Mouse (Mus musculus) embryonic facial prominence, embryonic 12.5 days (tissue): ENCODE results near the gene Olfr67. TPM values are rescaled to one million over a fixed set of nuclear protein-coding genes. Genes with fewer than 3 reads are reported as not detected.
"Not testable (repeated sequence)": the region's sequence is repeated elsewhere in the genome, so short reads cannot be mapped to it uniquely, and the experiment has no call there.

Source experiments
- ATAC-seq: fragments of 200-750 bp; cut with Nextera tagmentation; 2 replicates; pipeline ENCODE4 v1.8.0; 2017; ENCODE audit not compliant: insufficient number of reproducible peaks, insufficient read depth, low FRiP score, low TSS enrichment
- H3K27ac ChIP-seq: fragments of 300-500 bp; sonication (generic); 2 replicates; pipeline ENCODE4 v1.5.1; 2016; ENCODE audit warnings: mild to moderate bottlenecking
- H3K27me3 ChIP-seq: fragments of 300-500 bp; sonication (generic); 2 replicates; pipeline ENCODE4 v1.6.1; 2016; ENCODE audit warnings: mild to moderate bottlenecking, moderate library complexity
- H3K36me3 ChIP-seq: fragments of 300-500 bp; sonication (generic); 2 replicates; pipeline ENCODE4 v1.6.1; 2016; ENCODE audit warnings: mild to moderate bottlenecking
- H3K4me1 ChIP-seq: fragments of 300-500 bp; sonication (generic); 2 replicates; pipeline ENCODE4 v1.6.1; 2016
- H3K4me2 ChIP-seq: fragments of 300-500 bp; sonication (generic); replicated peaks from 2 replicates; pipeline ENCODE4 v1.6.1; 2016; ENCODE audit warnings: mild to moderate bottlenecking, moderate library complexity
- H3K4me3 ChIP-seq: fragments of 300-500 bp; sonication (generic); 2 replicates; pipeline ENCODE4 v1.5.1; 2016; ENCODE audit warnings: mild to moderate bottlenecking
- H3K9ac ChIP-seq: fragments of 300-500 bp; sonication (generic); 2 replicates; pipeline ENCODE4 v1.6.1; 2016; ENCODE audit warnings: mild to moderate bottlenecking, moderate library complexity
- H3K9me3 ChIP-seq: fragments of 300-500 bp; sonication (generic); 2 replicates; pipeline ENCODE4 v1.6.1; 2016; ENCODE audit warnings: mild to moderate bottlenecking, moderate library complexity
- WGBS: fragments of 180-500 bp; shearing (Covaris S2); methylation state at CpG from one replicate; pipeline ENCODE4 v1.1.7; 2016; 5-methylcytosine and 5-hydroxymethylcytosine counted together
- polyA plus RNA-seq: library from polyadenylated mRNA; unstranded; fragments of >200 nt; fragmentation: Nextera tagmentation; extraction: Ambion mirVana; gene quantifications from 2 replicates; pipeline ENCODE4 v1.2.1, GENCODE M21; 2016

The Olfr67 gene
- polyA plus RNA-seq, 1 experiment from 2014 or later, result not detected

DNA sequence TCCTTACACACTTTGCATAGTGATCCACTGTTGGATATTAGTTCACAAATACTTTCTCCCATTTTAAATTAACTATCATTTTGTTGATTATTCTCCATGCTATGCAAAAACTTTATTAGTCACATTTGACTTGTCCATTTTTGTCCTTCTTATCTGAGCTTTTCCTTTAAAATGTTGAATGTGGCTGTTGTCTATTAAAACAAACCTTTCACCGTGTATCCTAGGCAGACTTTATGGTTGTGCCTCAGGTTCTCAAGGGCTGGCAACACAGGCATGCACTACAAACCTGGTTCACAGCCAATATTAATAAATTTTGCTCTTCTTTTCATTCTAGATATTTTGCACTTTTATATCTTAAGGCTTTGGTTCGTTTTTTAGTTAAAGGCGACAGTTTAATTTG lies 19.1 kb upstream of the Olfr67 start:
- Histone ChIP-seq H3K4me3 (no peak overlapping the region), H3K4me1 (no peaks in the 10 kb centered on the region), H3K9me3 (no peaks in the 10 kb centered on the region), H3K9ac (no peak overlapping the region), H3K4me2 (no peak overlapping the region), H3K27ac (no peak overlapping the region), H3K36me3 (no peaks in the 10 kb centered on the region), H3K27me3 (no peaks in the 10 kb centered on the region)
- no peak for ATAC-seq
- WGBS, result 81% methylated on average over 3 of the region's 3 CpGs

DNA sequence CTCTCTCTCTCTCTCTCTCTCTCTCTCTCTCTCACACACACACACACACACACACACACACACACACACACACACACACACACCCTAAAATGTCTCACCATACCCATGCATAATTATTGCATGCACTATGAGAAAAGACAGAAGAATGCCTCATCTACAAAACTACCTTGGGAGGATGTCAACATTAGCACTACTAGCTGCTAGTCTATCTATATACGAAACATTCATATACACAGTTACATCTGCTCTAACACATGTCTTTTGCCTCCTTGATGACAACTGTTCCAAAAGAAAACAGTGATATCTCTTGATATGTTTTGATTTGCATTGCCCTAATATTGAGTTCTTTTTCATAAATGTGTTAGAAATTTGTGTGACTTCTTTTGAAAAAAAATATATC lies 18.7 kb upstream of the Olfr67 start:
- ATAC-seq, result no peak
- Histone ChIP-seq H3K4me2 (no peak overlapping the region), H3K27ac (no peak overlapping the region), H3K27me3 (no peaks in the 10 kb centered on the region), H3K9ac (no peak overlapping the region), H3K4me1 (no peaks in the 10 kb centered on the region), H3K9me3 (no peaks in the 10 kb centered on the region), H3K36me3 (no peaks in the 10 kb centered on the region), H3K4me3 (no peak overlapping the region)
- 89% methylated on average over 1 of the region's 1 CpGs for WGBS

DNA sequence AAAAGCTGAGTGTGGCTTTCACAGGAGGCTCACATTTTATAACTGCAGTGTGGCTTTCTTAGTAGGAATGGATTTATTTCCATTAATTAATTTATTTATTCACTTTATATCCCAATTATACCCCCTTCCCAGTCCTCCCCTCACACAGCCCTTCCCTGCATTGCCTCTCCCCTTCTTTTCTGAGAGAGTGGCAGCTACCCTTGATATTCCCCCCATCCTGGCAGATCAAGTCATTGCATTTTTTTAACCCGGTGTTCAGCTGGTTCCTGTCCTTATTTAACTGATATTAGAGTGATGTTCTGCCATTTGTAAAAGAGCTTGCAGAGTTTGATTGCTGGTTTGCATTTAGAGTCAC lies 18.2 kb upstream of the Olfr67 start:
- 52% methylated on average over 1 of the region's 1 CpGs for WGBS

DNA sequence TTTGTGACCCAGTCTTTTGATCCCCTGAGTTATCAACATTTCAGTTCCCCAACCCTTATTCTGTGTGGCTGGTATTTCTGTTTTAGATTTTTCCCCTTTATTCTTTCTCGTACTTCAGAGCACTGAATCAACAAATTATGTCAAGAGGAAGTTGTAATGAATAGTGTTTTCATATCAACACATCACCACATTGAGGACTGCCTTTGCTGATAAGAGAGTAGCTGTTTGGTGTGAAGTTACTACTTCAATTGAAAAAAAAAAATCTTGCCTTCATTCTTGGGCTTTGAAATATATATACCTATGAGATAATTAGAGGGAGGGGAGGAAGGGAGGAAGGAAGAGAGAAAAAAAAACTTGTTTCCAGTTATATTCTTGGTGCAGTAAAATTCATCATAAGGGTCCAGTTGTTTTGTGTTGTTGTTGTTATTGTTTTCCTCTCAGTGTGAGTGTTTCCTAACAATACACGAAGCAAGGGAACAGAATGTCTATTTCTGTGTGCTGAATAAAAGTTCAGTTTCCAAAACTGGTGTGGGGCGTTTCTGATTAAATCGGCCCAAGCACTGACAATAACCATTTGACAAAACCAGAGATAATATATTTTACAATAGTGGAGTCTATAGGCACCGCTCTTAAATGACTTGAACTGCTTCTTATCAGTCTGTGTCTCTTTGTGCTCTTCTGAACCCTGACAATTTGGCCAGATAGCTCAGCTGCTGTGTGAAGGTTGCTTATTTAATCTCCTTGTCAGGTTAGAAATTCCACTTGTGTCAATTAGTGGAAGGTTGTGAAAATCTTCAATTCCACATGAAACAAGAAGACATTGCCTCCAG lies 17.6 kb upstream of the Olfr67 start:
- no peak for ATAC-seq
- Histone ChIP-seq H3K27me3 (no peaks in the 10 kb centered on the region), H3K27ac (no peak overlapping the region), H3K4me1 (no peaks in the 10 kb centered on the region), H3K9me3 (no peaks in the 10 kb centered on the region), H3K9ac (no peak overlapping the region), H3K4me3 (no peak overlapping the region), H3K36me3 (no peaks in the 10 kb centered on the region), H3K4me2 (no peak overlapping the region)
- 70% methylated on average over 5 of the region's 5 CpGs for WGBS

More for the DNA sequence above, 18.2 kb upstream of the Olfr67 start:
- no peaks in the 10 kb centered on the region for H3K27me3 ChIP-seq
- no peak for ATAC-seq
- H3K36me3 ChIP-seq, result no peaks in the 10 kb centered on the region
- no peaks in the 10 kb centered on the region for H3K9me3 ChIP-seq
- H3K4me3 ChIP-seq, result no peak overlapping the region
- H3K27ac ChIP-seq, result no peak overlapping the region
- no peak overlapping the region for H3K4me2 ChIP-seq
- H3K9ac ChIP-seq, result no peak overlapping the region
- H3K4me1 ChIP-seq, result no peaks in the 10 kb centered on the region

DNA sequence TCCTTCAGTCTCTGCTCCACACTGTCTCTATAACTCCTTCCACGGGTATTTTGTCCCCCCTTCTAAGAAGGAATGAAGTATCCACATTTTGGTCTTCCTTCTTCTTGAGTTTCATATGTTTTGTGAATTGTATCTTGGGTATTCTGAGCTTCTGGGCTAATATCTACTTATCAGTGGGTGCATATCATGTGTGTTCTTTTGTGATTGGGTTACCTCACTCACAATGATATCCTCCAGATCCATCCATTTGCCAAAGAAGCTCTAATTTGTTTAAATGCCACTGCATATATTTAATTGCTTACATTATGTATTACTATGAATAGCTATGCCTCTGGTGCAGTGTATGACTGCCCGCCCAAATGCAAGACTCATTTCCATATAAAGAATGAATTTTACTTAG lies 16.5 kb upstream of the Olfr67 start:
- not testable (repeated sequence) for H3K4me1 ChIP-seq, H3K36me3 ChIP-seq, ATAC-seq, H3K4me3 ChIP-seq, H3K9me3 ChIP-seq, H3K9ac ChIP-seq, H3K27ac ChIP-seq, H3K27me3 ChIP-seq, H3K4me2 ChIP-seq
- WGBS, result 62% methylated on average over 2 of the region's 2 CpGs

DNA sequence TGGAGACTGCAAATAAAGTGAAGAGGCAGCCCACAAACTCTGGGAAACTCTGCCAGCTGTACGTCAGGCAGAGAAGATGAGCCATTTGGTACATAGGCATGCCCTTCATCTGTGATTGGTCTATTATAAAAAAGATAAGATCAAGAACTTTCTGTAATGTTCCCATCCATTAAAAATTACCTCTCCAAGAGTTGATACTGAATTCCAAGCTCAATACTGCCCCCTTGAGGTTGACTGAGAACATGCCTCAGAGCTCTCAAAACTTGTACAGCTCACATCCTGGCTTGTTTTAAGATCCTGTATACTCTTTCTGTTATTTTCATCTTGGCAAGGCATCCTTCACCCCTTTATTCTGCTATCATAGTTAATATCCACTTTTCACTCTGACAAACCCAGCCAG lies 15.2 kb upstream of the Olfr67 start:
- H3K27ac ChIP-seq, result no peak overlapping the region
- no peak overlapping the region for H3K4me3 ChIP-seq
- WGBS, result 69% methylated on average over 1 of the region's 1 CpGs
- no peaks in the 10 kb centered on the region for H3K36me3 ChIP-seq
- H3K9ac ChIP-seq, result no peak overlapping the region
- no peak for ATAC-seq
- H3K27me3 ChIP-seq, result no peaks in the 10 kb centered on the region
- H3K4me1 ChIP-seq, result no peaks in the 10 kb centered on the region
- H3K9me3 ChIP-seq, result no peaks in the 10 kb centered on the region
- H3K4me2 ChIP-seq, result no peak overlapping the region

DNA sequence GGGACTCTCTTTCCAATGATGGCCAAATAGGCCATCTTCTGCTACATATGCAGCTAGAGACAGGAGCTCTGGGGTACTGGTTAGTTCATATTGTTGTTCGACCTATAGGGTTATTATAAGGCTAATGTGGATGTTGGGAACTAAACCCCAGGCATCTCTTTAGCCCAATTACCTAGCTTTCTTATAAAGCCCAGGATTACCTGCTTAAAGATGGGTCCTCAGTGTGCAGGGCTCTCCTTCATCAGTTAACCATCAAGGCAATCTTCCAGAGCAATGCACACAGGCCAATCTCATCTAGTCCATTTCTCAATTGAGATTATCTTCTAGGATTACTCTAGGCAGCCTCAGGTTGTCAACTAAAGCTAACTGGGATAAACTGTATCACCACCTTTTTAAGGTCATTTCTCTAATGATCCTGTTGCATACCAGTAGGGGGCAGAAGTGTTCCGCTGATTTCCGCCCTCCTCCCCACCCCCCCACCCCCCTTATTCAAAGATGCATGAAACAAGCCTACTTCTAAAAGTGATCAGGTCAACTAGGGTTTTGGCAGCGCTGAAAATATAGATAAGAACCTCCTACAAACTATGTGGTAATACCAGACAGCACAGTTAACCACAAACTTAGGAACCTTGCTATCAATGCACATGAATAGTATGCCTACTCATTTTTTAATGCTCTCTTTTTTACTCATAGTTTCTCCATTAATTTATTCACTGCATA lies 1.2 kb upstream of the Olfr67 start:
- Histone ChIP-seq H3K4me1 (no peaks in the 10 kb centered on the region), H3K4me3 (no peak overlapping the region), H3K27me3 (no peaks in the 10 kb centered on the region), H3K9me3 (no peaks in the 10 kb centered on the region), H3K4me2 (no peak overlapping the region), H3K9ac (no peak overlapping the region), H3K27ac (no peak overlapping the region), H3K36me3 (no peaks in the 10 kb centered on the region)
- ATAC-seq, result no peak
- whole genome bisulfite sequencing, result 24% methylated on average over 4 of the region's 4 CpGs

DNA sequence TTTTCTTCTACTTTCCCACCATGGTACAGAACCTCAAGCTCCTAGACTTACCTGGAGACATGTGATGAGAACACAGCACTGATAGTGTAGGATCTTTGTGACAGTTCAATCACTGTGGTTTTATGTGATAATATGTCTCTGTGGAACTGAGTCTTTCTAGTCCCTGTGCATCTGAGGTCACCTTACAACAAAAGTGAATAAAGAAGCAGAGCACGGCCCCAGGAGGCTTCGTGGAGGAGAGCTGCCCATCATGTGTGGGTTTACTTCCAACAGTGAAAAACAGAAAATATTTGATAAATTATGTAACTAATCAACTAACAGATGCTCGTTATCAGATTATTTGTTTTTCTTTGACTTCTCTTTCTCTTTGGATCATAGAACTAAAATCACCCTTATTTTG lies 12.0 kb downstream of the Olfr67 start, which contains the start of gene Olfr68:
Gene Olfr68, minus strand, starts transcription at position 101 of the 400 bp plus-strand sequence.
- Histone ChIP-seq H3K27ac (no peak within 1 kb of the TSS), H3K36me3 (no peaks in the 10 kb centered on the region), H3K9me3 (no peaks in the 10 kb centered on the region), H3K4me3 (no peak within 1 kb of the TSS), H3K9ac (no peak within 1 kb of the TSS), H3K27me3 (no peaks in the 10 kb centered on the region), H3K4me2 (no peak within 1 kb of the TSS), H3K4me1 (no peaks in the 10 kb centered on the region)
- WGBS, result 67% methylated on average over 3 of the region's 3 CpGs
- ATAC-seq, result no peak

DNA sequence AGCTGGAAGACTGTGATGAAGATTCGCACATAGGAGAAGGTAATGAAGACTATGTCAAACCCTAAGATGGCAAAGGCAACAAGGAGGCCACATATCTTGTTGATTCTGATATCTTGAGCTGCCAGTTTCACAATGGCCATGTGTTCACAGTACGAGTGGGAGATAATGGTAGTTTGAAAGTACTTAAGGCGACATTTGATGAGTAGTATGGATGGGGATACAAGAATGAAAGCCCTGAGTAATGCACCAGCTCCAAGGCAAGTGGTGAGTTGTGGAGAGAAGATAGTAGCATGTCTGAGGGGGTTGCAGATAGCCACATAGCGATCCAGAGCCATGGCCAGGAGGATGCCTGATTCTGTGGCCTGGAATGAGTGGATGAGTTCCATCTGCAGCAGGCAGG lies 14.0 kb downstream of the Olfr67 start:
- H3K9me3 ChIP-seq, ATAC-seq, H3K4me3 ChIP-seq, H3K9ac ChIP-seq, H3K36me3 ChIP-seq, H3K27me3 ChIP-seq, H3K4me1 ChIP-seq, H3K4me2 ChIP-seq, H3K27ac ChIP-seq: not testable (repeated sequence)
- WGBS, result 85% methylated on average over 4 of the region's 4 CpGs

DNA sequence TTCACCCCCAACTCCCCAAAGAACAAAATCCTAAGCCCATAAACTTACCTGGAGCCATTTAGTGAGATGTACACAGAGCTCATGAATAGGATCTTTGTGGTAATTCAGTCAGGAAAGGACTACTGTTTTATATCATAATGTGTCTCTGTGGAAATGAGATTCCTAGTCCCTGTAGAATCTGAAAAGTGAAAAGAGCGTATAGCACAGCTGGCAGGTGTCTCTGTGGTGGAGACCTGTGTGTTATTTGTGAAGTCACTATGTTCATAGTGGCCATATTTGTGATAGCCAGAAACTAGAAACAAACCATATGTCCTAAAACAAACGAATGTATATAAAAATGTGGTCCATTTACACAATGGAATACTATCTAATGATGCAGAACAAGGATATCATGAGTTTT lies 20.1 kb downstream of the Olfr67 start, which contains the start of gene Olfr69:
Gene Olfr69, minus strand, starts transcription at position 101 of the 400 bp plus-strand sequence.
- no peaks in the 10 kb centered on the region for H3K4me1 ChIP-seq
- H3K36me3 ChIP-seq, result no peaks in the 10 kb centered on the region
- WGBS, result 66% methylated on average over 2 of the region's 2 CpGs
- no peak for ATAC-seq
- H3K9ac ChIP-seq, result no peak within 1 kb of the TSS
- H3K4me2 ChIP-seq, result no peak within 1 kb of the TSS
- H3K27ac ChIP-seq, result no peak within 1 kb of the TSS
- no peak within 1 kb of the TSS for H3K4me3 ChIP-seq
- H3K9me3 ChIP-seq, result no peaks in the 10 kb centered on the region
- H3K27me3 ChIP-seq, result no peaks in the 10 kb centered on the region

DNA sequence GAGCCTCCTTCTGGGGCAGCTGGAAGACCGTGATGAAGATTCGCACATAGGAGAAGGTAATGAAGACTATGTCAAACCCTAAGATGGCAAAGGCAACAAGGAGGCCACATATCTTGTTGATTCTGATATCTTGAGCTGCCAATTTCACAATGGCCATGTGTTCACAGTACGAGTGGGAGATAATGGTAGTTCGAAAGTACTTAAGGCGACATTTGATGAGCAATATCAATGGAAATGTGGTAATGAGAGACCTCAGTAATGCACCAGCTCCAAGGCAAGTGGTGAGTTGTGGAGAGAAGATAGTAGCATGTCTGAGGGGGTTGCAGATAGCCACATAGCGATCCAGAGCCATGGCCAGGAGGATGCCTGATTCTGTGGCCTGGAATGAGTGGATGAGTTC lies 23.9 kb downstream of the Olfr67 start:
- H3K9ac ChIP-seq, H3K4me2 ChIP-seq, H3K36me3 ChIP-seq, ATAC-seq, H3K27ac ChIP-seq, H3K27me3 ChIP-seq, H3K4me3 ChIP-seq, H3K4me1 ChIP-seq, H3K9me3 ChIP-seq: not testable (repeated sequence)
- 83% methylated on average over 6 of the region's 6 CpGs for WGBS

DNA sequence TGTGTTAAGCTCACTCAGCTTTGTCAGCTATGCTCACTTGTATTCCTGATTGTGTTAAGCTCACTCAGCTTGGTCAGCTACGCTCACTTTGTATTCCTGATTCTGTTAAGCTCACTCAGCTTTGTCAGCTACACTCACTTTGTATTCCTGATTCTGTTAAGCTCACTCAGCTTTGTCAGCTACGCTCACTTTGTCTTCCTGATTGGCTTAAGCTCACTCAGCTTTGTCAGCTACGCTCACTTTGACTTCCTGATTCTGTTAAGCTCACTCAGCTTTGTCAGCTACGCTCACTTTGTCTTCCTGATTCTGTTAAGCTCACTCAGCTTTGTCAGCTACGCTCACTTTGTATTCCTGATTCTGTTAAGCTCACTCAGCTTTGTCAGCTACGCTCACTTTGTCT lies 29.4 kb downstream of the Olfr67 start:
- H3K9ac ChIP-seq, H3K27ac ChIP-seq, ATAC-seq, H3K9me3 ChIP-seq, H3K4me2 ChIP-seq, H3K27me3 ChIP-seq, H3K4me1 ChIP-seq, H3K36me3 ChIP-seq, H3K4me3 ChIP-seq: not testable (repeated sequence)
- 88% methylated on average over 6 of the region's 6 CpGs for WGBS
